Mouse (Mus musculus) thymus, postnatal 0 days (tissue): ENCODE data around the gene Tgif2lx2. TPM values are rescaled to one million over a fixed set of nuclear protein-coding genes. Genes with fewer than 3 reads are reported as not detected.
"Not testable (repeated sequence)": the region's sequence is repeated elsewhere in the genome, so short reads cannot be mapped to it uniquely, and the experiment has no call there.

ENCODE experiments used
- DNase-seq: peaks from one replicate; pipeline ENCODE4 v3.0.0-alpha.2; 2015; ENCODE audit warnings: low spot score
- polyA plus RNA-seq: library from polyadenylated mRNA; unstranded; fragments of >200 nt; fragmentation: Nextera tagmentation; extraction: Ambion mirVana; gene quantifications from 2 replicates; pipeline ENCODE4 v1.2.1, GENCODE M21; 2015

Gene Tgif2lx2
- not detected in 2 replicates for polyA plus RNA-seq

GRCm38 (mm10) chrX:118426927-118427326 is at the start of gene Tgif2lx2:
Gene Tgif2lx2 (plus strand): TSS chrX:118427227.
- not testable (repeated sequence) for DNase-seq

Other genes starting within 250 kb of the Tgif2lx2 start
- gene Tgif2lx1, start 53.5 kb downstream of the Tgif2lx2 start, polyA plus RNA-seq: not detected in 2 replicates